Mouse (Mus musculus): ENCODE results near the gene 4930518I15Rik. TPM values are rescaled to one million over a fixed set of nuclear protein-coding genes. Genes with fewer than 3 reads are reported as not detected.
A peak's percentile ranks its signal among the peaks of the same experiment; 100 is the strongest.
"Not testable (repeated sequence)": the region's sequence is repeated elsewhere in the genome, so short reads cannot be mapped to it uniquely, and the experiment has no call there.

Gene 4930518I15Rik
- polyA plus RNA-seq (2015; fragmentation: Nextera tagmentation; extraction: Ambion mirVana), result 8.4 and 9.7 TPM in 2 replicates

DNA sequence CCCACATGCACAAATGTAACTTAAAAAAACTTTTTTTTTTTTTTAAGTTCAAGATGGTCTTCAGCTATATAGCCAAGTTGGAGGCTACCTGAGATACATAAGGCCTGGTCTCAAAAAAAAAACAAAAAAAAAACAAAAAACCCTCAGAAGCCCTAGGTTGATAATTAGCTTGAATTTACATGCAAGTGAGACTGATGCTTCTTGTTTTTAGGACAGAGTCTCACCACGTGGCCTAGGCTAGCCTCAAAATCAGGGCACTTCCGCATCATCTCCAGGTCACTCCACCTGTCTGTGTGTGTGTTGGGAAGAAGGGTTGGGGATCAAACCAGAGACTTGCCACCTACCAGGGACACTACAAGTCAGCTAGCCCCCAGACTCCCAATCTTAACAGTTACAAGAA is at the start of gene 4930518I15Rik:
4930518I15Rik (minus strand) TSS at position 112 of the 400 bp plus-strand sequence.
- H3K36me3 ChIP-seq, result peaks cover 10% of the 10 kb centered on the region; the same call in 1 of the 2 replicates

DNA sequence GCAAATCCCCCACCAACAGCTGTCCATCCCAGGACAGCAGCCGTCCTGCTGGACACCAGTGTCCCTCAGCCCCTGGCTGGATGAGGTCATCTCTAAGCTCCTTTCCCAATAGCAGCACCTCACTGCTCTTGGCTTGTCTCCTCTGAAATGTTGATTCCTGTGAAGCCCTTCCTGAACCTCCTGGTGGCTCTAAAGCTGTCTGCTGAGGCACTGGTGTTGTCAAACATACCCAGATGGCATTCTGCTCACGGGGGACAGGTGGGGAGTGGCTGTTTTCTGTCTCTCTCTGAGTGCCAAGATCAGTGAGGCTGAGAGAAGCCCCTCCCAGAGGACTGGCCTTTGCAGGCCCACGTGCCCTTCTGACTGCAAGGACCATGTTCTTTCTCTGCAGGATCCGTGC is 48.2 kb upstream of the 4930518I15Rik start:
- ATAC-seq (ENCODE audit: insufficient number of reproducible peaks, low FRiP score, low TSS enrichment, low read depth); H3K27ac ChIP-seq (replicated peaks); H3K4me2 ChIP-seq (replicated peaks); H3K9me3 ChIP-seq (replicated peaks); H3K4me1 ChIP-seq; H3K4me3 ChIP-seq (replicated peaks); H3K36me3 ChIP-seq; H3K9ac ChIP-seq; H3K27me3 ChIP-seq: not testable (repeated sequence)
- WGBS, result 32% methylated on average over 4 of the region's 4 CpGs

More for the DNA sequence above, at the start of gene 4930518I15Rik:
- H3K27ac ChIP-seq (replicated peaks), result peak within 1 kb of the TSS; percentile 59; the same call in 1 of the 2 replicates
- no peak within 1 kb of the TSS for H3K9ac ChIP-seq
- no peak within 1 kb of the TSS for H3K4me2 ChIP-seq (replicated peaks)
- H3K27me3 ChIP-seq, result no peaks in the 10 kb centered on the region
- no peaks in the 10 kb centered on the region for H3K9me3 ChIP-seq (replicated peaks)
- no peak within 1 kb of the TSS for H3K4me3 ChIP-seq (replicated peaks)
- no peak for ATAC-seq (ENCODE audit: insufficient number of reproducible peaks, low FRiP score, low TSS enrichment, low read depth)
- peaks cover 24% of the 10 kb centered on the region for H3K4me1 ChIP-seq
- 84% methylated on average over 2 of the region's 2 CpGs for WGBS

DNA sequence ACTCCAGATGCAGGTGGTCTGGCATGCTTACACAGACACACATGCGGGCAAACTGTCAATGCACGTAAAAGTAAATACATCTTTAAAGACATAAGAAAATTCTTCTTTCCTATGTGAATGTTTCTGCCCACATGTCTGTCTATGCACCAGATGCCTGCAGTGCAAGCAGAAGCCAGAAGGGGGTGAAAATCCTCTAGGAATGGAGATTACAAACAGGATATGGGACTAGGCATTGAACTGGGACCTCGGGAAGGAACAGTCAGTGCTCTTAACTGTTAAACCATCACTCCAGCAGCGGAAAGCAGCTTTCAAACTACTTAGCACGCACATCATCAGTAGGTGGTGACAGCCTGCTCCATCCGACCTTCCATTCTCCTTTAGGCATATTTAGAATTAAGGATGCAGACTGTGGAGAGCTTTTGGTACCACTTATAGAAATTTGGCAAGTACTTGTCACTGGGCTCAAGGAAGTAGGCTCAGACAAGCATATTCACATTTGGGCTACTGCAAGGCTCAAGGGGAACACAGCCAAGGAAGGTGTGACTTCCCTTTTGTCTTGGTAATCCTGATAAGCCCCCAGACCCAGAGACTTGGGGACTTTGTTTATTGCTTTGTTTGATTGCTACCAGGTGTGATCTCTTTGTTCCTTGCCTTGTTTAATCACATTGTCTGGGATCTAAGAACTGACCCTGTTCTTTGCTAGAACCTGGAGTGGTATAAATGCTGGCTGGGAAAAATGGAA is 47.4 kb upstream of the 4930518I15Rik start:
- Histone ChIP-seq H3K27me3 (no peaks in the 10 kb centered on the region), H3K9me3 (replicated peaks) (no peaks in the 10 kb centered on the region), H3K27ac (replicated peaks) (no peak overlapping the region), H3K36me3 (no peaks in the 10 kb centered on the region), H3K4me1 (no peaks in the 10 kb centered on the region), H3K4me3 (replicated peaks) (no peak overlapping the region), H3K4me2 (replicated peaks) (no peak overlapping the region), H3K9ac (no peak overlapping the region)
- WGBS, result 19% methylated on average over 6 of the region's 6 CpGs
- no peak for ATAC-seq (ENCODE audit: insufficient number of reproducible peaks, low FRiP score, low TSS enrichment, low read depth)

DNA sequence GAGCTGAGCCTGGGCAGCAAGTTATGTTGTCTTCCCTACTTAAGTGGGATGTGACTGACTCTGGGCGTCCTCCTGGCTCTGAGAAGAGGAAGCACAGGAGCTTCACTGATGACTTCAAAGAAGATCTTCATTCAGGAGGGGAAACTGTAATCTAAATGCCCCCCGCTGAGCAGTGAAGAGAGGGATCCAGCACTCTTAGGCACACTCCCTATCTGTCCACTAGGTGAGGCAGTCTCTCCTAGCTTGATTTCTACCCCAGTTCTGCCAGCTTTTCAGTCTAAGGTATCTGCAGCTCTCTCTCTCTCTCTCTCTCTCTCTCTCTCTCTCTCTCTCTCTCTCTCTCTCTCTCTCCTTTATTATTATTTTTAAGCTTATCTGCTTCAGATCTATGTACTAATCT is 45.6 kb upstream of the 4930518I15Rik start:
- H3K9me3 ChIP-seq (replicated peaks), result no peaks in the 10 kb centered on the region
- no peak overlapping the region for H3K4me2 ChIP-seq (replicated peaks)
- no peak for ATAC-seq (ENCODE audit: insufficient number of reproducible peaks, low FRiP score, low TSS enrichment, low read depth)
- no peak overlapping the region for H3K4me3 ChIP-seq (replicated peaks)
- H3K36me3 ChIP-seq, result no peaks in the 10 kb centered on the region
- no peak overlapping the region for H3K9ac ChIP-seq
- WGBS, result 28% methylated on average over 2 of the region's 2 CpGs
- H3K4me1 ChIP-seq, result no peaks in the 10 kb centered on the region
- H3K27me3 ChIP-seq, result no peaks in the 10 kb centered on the region
- H3K27ac ChIP-seq (replicated peaks), result no peak overlapping the region

DNA sequence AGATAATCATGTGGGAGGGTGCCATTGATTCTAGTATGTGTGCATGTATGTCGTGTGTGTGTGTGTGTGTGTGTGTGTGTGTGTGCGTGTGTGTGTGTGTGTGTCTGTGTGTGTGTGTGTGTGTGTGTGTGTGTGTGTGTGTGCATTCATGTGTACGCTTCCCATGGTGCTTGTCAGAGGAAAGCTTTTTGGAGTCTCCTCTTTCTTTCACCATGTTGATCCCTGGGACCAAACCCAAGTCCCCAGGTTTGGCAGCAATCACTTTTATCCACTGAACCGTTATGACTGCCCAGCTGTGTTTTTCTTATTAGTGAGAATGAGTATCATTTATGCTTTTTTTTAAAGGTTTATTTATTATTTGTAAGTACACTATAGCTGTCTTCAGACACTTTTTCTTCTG is 44.7 kb upstream of the 4930518I15Rik start:
- 78% methylated on average over 4 of the region's 4 CpGs for WGBS
- not testable (repeated sequence) for H3K9me3 ChIP-seq (replicated peaks); H3K4me2 ChIP-seq (replicated peaks); H3K27me3 ChIP-seq; ATAC-seq (ENCODE audit: insufficient number of reproducible peaks, low FRiP score, low TSS enrichment, low read depth); H3K9ac ChIP-seq; H3K27ac ChIP-seq (replicated peaks); H3K36me3 ChIP-seq; H3K4me3 ChIP-seq (replicated peaks); H3K4me1 ChIP-seq

DNA sequence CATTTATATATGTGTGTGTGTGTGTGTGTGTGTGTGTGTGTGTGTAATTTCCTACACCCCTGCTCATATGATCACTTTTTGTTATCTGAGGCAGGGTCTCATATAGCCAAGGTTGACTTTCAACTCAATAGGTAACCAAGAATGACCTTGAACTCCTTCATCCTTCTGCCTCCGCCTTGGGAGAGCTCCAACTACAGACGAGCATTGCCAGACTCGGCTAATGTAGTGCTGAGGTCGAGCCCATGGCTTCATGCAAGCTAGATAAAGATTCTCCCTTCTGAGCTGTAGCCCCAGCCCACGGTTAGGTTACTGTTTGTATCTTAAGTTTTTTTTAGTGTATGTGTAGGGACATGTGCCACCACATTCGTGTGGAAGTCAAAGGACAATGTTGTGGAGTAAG is 44.1 kb upstream of the 4930518I15Rik start:
- Histone ChIP-seq H3K9me3 (replicated peaks) (no peaks in the 10 kb centered on the region), H3K4me1 (no peaks in the 10 kb centered on the region), H3K27ac (replicated peaks) (no peak overlapping the region), H3K9ac (no peak overlapping the region), H3K27me3 (no peaks in the 10 kb centered on the region), H3K4me2 (replicated peaks) (no peak overlapping the region), H3K36me3 (no peaks in the 10 kb centered on the region), H3K4me3 (replicated peaks) (no peak overlapping the region)
- ATAC-seq (ENCODE audit: insufficient number of reproducible peaks, low FRiP score, low TSS enrichment, low read depth), result no peak
- 68% methylated on average over 6 of the region's 6 CpGs for WGBS

DNA sequence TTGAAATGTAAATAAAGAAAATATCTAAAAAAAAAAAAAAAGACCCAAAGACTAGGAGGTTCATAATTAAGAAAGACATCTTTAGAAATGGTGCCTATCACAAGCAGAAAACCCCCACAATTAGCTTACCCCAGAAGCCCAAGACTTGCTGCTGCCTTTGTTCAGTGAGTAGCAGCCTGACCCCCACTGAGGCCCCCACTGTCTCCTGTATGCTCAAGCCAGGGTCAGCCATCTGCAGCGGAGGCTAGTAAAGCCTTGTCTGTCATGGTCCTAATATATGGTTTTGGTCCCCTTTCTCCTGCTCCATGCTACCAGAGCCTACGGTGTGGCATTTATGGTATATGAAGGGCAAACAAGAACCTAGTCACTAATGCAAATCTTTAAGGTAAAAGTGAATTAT is 43.6 kb upstream of the 4930518I15Rik start:
- no peaks in the 10 kb centered on the region for H3K9me3 ChIP-seq (replicated peaks)
- H3K27ac ChIP-seq (replicated peaks), result no peak overlapping the region
- H3K4me3 ChIP-seq (replicated peaks), result no peak overlapping the region
- H3K9ac ChIP-seq, result no peak overlapping the region
- 85% methylated on average over 2 of the region's 2 CpGs for WGBS
- no peaks in the 10 kb centered on the region for H3K4me1 ChIP-seq
- H3K36me3 ChIP-seq, result no peaks in the 10 kb centered on the region
- H3K27me3 ChIP-seq, result no peaks in the 10 kb centered on the region
- ATAC-seq (ENCODE audit: insufficient number of reproducible peaks, low FRiP score, low TSS enrichment, low read depth), result no peak
- H3K4me2 ChIP-seq (replicated peaks), result no peak overlapping the region

DNA sequence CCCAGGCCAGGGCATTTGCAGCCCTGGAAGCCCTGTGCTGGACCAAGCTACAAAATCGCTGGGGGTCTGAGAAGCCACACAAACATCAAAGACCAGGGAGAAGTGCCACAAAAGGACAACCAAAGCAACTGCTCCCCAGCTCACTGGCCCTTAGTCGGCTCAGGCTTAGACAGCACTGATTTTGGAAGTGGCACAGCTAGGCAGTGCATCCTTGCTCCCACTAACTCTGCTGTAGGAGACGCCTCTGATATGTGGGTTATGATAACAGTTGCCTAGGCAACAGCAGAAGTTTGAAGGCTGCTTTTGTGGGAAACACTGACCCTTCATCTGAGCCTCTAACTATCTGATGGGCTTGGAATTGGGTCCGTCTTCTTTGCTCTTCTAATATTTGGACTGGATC is 41.4 kb upstream of the 4930518I15Rik start:
- no peaks in the 10 kb centered on the region for H3K9me3 ChIP-seq (replicated peaks)
- H3K27ac ChIP-seq (replicated peaks), result no peak overlapping the region
- H3K27me3 ChIP-seq, result no peaks in the 10 kb centered on the region
- H3K4me1 ChIP-seq, result no peaks in the 10 kb centered on the region
- H3K9ac ChIP-seq, result no peak overlapping the region
- H3K36me3 ChIP-seq, result no peaks in the 10 kb centered on the region
- no peak overlapping the region for H3K4me2 ChIP-seq (replicated peaks)
- WGBS, result 74% methylated on average over 4 of the region's 4 CpGs
- no peak overlapping the region for H3K4me3 ChIP-seq (replicated peaks)
- ATAC-seq (ENCODE audit: insufficient number of reproducible peaks, low FRiP score, low TSS enrichment, low read depth), result no peak

DNA sequence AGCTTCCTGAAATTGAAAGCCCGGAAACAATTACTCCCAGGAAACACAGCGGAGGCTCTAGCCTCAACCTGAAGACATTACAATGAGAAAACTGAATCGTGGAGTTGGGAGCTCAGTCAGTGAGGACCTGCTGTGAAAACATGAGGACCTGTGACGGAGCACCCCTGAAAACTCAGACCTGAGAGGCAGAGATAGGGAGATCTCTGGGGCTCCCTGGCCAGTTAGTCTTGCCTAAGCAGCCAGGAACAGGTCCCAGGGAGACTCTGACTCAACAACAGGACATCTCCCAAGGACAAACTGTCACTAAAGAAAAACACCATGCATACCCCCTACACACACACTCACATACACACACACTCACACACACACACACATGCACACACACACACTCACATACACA is 40.6 kb upstream of the 4930518I15Rik start:
- Histone ChIP-seq H3K4me3 (replicated peaks) (no peak overlapping the region), H3K9ac (no peak overlapping the region), H3K4me2 (replicated peaks) (no peak overlapping the region), H3K27me3 (no peaks in the 10 kb centered on the region), H3K4me1 (no peaks in the 10 kb centered on the region), H3K36me3 (no peaks in the 10 kb centered on the region), H3K27ac (replicated peaks) (no peak overlapping the region), H3K9me3 (replicated peaks) (no peaks in the 10 kb centered on the region)
- WGBS, result 59% methylated on average over 4 of the region's 4 CpGs
- no peak for ATAC-seq (ENCODE audit: insufficient number of reproducible peaks, low FRiP score, low TSS enrichment, low read depth)

DNA sequence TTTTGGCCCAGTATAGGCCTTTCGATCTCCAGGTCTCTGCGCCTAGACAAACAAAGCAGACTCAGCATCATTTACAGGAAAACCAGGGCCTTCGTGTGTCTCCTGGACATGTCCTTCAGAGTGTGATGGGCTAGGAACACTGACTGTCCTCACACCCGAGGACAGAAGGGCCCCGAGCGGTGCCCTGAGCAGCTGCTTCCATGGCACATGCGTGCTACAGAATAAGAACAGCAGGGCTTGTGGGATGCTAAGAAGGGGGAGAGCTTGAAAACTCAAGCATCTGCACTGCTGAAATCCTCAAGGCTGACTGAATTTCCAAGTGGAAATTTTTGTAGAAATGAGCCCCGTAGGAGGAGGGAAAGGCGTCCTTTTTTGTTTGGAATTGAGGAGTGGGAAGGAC is 39.3 kb upstream of the 4930518I15Rik start:
- no peak for ATAC-seq (ENCODE audit: insufficient number of reproducible peaks, low FRiP score, low TSS enrichment, low read depth)
- H3K4me1 ChIP-seq, result no peaks in the 10 kb centered on the region

DNA sequence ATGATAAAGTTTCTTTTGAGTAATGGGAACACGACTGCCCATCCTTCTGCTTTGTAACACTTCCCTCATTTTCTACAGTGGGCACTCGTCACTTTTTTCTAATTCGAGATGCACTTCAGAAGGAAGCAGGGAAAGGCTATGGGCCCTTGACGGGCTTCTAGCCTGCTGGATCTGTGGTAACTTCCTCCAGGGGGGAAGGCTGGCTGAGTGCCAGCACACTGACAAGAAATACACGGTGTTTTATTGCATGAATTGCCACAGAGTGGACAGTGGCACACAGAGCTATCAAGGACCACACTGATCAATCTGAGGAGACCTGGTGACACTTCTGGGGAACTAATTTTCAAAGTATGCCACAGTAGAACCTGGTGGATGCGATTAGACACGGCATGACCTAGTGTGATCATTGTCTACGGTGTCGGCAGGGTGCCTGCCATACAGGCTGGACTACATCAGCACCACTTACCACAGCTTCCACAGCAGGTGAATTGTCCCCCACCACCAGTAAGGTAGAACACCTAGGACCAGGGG is 38.7 kb upstream of the 4930518I15Rik start:
- H3K27ac ChIP-seq (replicated peaks), result no peak overlapping the region
- no peaks in the 10 kb centered on the region for H3K36me3 ChIP-seq
- no peak overlapping the region for H3K9ac ChIP-seq
- 64% methylated on average over 9 of the region's 9 CpGs for WGBS
- no peak for ATAC-seq (ENCODE audit: insufficient number of reproducible peaks, low FRiP score, low TSS enrichment, low read depth)
- H3K27me3 ChIP-seq, result no peaks in the 10 kb centered on the region
- no peak overlapping the region for H3K4me3 ChIP-seq (replicated peaks)
- no peak overlapping the region for H3K4me2 ChIP-seq (replicated peaks)
- H3K9me3 ChIP-seq (replicated peaks), result no peaks in the 10 kb centered on the region
- no peaks in the 10 kb centered on the region for H3K4me1 ChIP-seq

More for the DNA sequence above, 39.3 kb upstream of the 4930518I15Rik start:
- Histone ChIP-seq H3K36me3 (no peaks in the 10 kb centered on the region), H3K27me3 (no peaks in the 10 kb centered on the region), H3K4me3 (replicated peaks) (no peak overlapping the region), H3K4me2 (replicated peaks) (no peak overlapping the region), H3K9ac (no peak overlapping the region), H3K27ac (replicated peaks) (no peak overlapping the region), H3K9me3 (replicated peaks) (no peaks in the 10 kb centered on the region)
- 79% methylated on average over 9 of the region's 9 CpGs for WGBS

Data from embryonic facial prominence, embryonic 15.5 days (tissue).